Comparison of ENCODE assay signal across 12 mouse cellular contexts in genomic region chr8:66777115-66777877, GRCm38 (mm10).
DNase-seq lines count a peak whose midpoint lies in the region; ATAC-seq and TF ChIP-seq lines count a peak whose summit lies in the region.
"Had no signal": no experiment of that assay in that cellular context is flagged by ENCODE, and none has a peak within 500 bp of the region (broad histone marks: within the 10 kb centered on the region; RNA-seq: fewer than 3 reads in every experiment).

No protein-coding gene starts in this region.

- H3K9me3 ChIP-seq in hindbrain, embryonic 14.5 days (ENCODE audit: control insufficient read depth, low read length), result no peaks in the 10 kb centered on the region
- H3K9me3 ChIP-seq in lung, postnatal 0 days (ENCODE audit: low read length), result no peaks in the 10 kb centered on the region
- no peaks in the 10 kb centered on the region for H3K9me3 ChIP-seq in stomach, postnatal 0 days (ENCODE audit: control insufficient read depth, low read length)
- H3K9me3 ChIP-seq: heart, embryonic 12.5 days had no signal

- ATAC-seq in hindbrain, embryonic 14.5 days (ENCODE audit: low FRiP score), result peak; percentile 59; the same call in 1 of the 2 replicates
- ATAC-seq in lung, postnatal 0 days, result peak; percentile 74
- no peak for ATAC-seq in stomach, postnatal 0 days (ENCODE audit: low FRiP score, low TSS enrichment)

- no peak overlapping the region for H3K4me2 ChIP-seq in hindbrain, embryonic 14.5 days (replicated peaks)
- no peak overlapping the region for H3K4me2 ChIP-seq in lung, postnatal 0 days (replicated peaks; ENCODE audit: low read depth, low read length)
- no peak overlapping the region for H3K4me2 ChIP-seq in stomach, postnatal 0 days (replicated peaks; ENCODE audit: low read depth)
- H3K4me2 ChIP-seq: heart, embryonic 12.5 days had no signal

- DNase-seq in NIH3T3 (ENCODE audit: low read depth), result peak; percentile 18
- peak; percentile 24 for DNase-seq in brain, adult 2 months (ENCODE audit: low read depth, low spot score)
- DNase-seq in hindbrain, embryonic 14.5 days (ENCODE audit: low spot score), result no peak
- peak; percentile 40 for DNase-seq in lung, postnatal 0 days (ENCODE audit: low spot score)
- no peak for DNase-seq in adrenal gland, adult (ENCODE audit: inconsistent age in 2 of 2, low spot score in 1 of 2)
- DNase-seq in left cerebral cortex, postnatal 14 days (ENCODE audit: low spot score in 2 of 2), result no peak
- DNase-seq in adrenal gland, postnatal 4 days (ENCODE audit: low spot score in 2 of 2), result no peak
- DNase-seq in stomach, postnatal 0 days (ENCODE audit: low spot score), result no peak
- DNase-seq: kidney, adult 9 months; liver had no signal

- intact Hi-C loops in left cerebral cortex, postnatal 14 days (cut with DNase I), result no loop called here

- TF ChIP-seq EP300 in lung, postnatal 0 days (IDR thresholded peaks at IDR 0.05), result no peak
- no peak for TF ChIP-seq EP300 in stomach, postnatal 0 days (optimal IDR thresholded peaks at IDR 0.05)

- no peak overlapping the region for H3K4me3 ChIP-seq in hindbrain, embryonic 14.5 days (replicated peaks; ENCODE audit: low read length)
- H3K4me3 ChIP-seq in lung, postnatal 0 days (ENCODE audit: low read depth, low read length), result no peak overlapping the region
- no peak overlapping the region for H3K4me3 ChIP-seq in stomach, postnatal 0 days (ENCODE audit: low read depth, low read length)
- H3K4me3 ChIP-seq: erythroblast, embryonic 14.5 days; heart, embryonic 12.5 days had no signal

- no peaks in the 10 kb centered on the region for H3K36me3 ChIP-seq in hindbrain, embryonic 14.5 days (replicated peaks; ENCODE audit: control insufficient read depth, insufficient read depth)
- H3K36me3 ChIP-seq in lung, postnatal 0 days (ENCODE audit: insufficient read depth, low read length), result no peaks in the 10 kb centered on the region
- H3K36me3 ChIP-seq in stomach, postnatal 0 days (ENCODE audit: control insufficient read depth, insufficient read depth, low read length), result no peaks in the 10 kb centered on the region
- H3K36me3 ChIP-seq: heart, embryonic 12.5 days had no signal

- H3K27me3 ChIP-seq in hindbrain, embryonic 14.5 days (ENCODE audit: control insufficient read depth, insufficient read depth, low read length), result no peaks in the 10 kb centered on the region
- H3K27me3 ChIP-seq in lung, postnatal 0 days (replicated peaks; ENCODE audit: insufficient read depth, low read length), result no peaks in the 10 kb centered on the region
- H3K27me3 ChIP-seq in stomach, postnatal 0 days (ENCODE audit: control insufficient read depth, insufficient read depth, low read length), result no peaks in the 10 kb centered on the region
- H3K27me3 ChIP-seq: heart, embryonic 12.5 days had no signal

- 49% methylated on average over 14 of the region's 14 CpGs for WGBS in hindbrain, embryonic 14.5 days
- WGBS in lung, postnatal 0 days, result 37% methylated on average over 14 of the region's 14 CpGs
- 49% methylated on average over 14 of the region's 14 CpGs for WGBS in stomach, postnatal 0 days

- H3K27ac ChIP-seq in hindbrain, embryonic 14.5 days, result no peak overlapping the region
- H3K27ac ChIP-seq in lung, postnatal 0 days (ENCODE audit: low read length), result no peak overlapping the region
- no peak overlapping the region for H3K27ac ChIP-seq in stomach, postnatal 0 days (replicated peaks)

- H3K9ac ChIP-seq in hindbrain, embryonic 14.5 days, result no peak overlapping the region
- no peak overlapping the region for H3K9ac ChIP-seq in lung, postnatal 0 days (replicated peaks; ENCODE audit: low read depth)
- no peak overlapping the region for H3K9ac ChIP-seq in stomach, postnatal 0 days (ENCODE audit: low read length)
- H3K9ac ChIP-seq: heart, embryonic 12.5 days had no signal

- no peaks in the 10 kb centered on the region for H3K4me1 ChIP-seq in hindbrain, embryonic 14.5 days (replicated peaks; ENCODE audit: control insufficient read depth, insufficient read depth, low read length)
- no peaks in the 10 kb centered on the region for H3K4me1 ChIP-seq in lung, postnatal 0 days (ENCODE audit: insufficient read depth, low read depth, low read length)
- no peaks in the 10 kb centered on the region for H3K4me1 ChIP-seq in stomach, postnatal 0 days (replicated peaks; ENCODE audit: control insufficient read depth, insufficient read depth)

- no peak for TF ChIP-seq CTCF in lung, postnatal 0 days (IDR thresholded peaks at IDR 0.05)
- TF ChIP-seq CTCF in stomach, postnatal 0 days (IDR thresholded peaks at IDR 0.05; ENCODE audit: low read depth), result no peak

Comparison
In these comparisons a context has a peak if more than half of its experiments do, and no peak if none do; other contexts are left out.
1. DNase-seq: peak in NIH3T3 (single experiment), brain, adult 2 months (single experiment) and lung, postnatal 0 days (single experiment); none in hindbrain, embryonic 14.5 days (single experiment), adrenal gland, adult (0 of 2), left cerebral cortex, postnatal 14 days (0 of 2), adrenal gland, postnatal 4 days (0 of 2) and stomach, postnatal 0 days (single experiment).